Mouse (Mus musculus): ENCODE results near the gene Eif4e3. TPM values are rescaled to one million over a fixed set of nuclear protein-coding genes. Genes with fewer than 3 reads are reported as not detected.

The Eif4e3 gene
- total RNA-seq, 2 experiments from 2014 or later, result 5.9 to 8.6 TPM

GRCm38 (mm10) chr6:99667290-99667689, 719 bp upstream of the Eif4e3 start:
- no peak; the same call in 1 of the 2 replicates for ATAC-seq (replicated peaks; ENCODE audit: low FRiP score, low TSS enrichment, poor library complexity, severe bottlenecking)

- peak; percentile 38; the same call in 1 of the 2 replicates for ATAC-seq (replicated peaks; ENCODE audit: low FRiP score, low TSS enrichment, poor library complexity, severe bottlenecking)
These were observed 884 bp downstream of the Eif4e3 start for GRCm38 (mm10) chr6:99665457-99666317.

- no peak for ATAC-seq (replicated peaks; ENCODE audit: low FRiP score, low TSS enrichment, poor library complexity, severe bottlenecking)
These were observed 3.3 kb downstream of the Eif4e3 start for GRCm38 (mm10) chr6:99663232-99663631.

- ATAC-seq (replicated peaks; ENCODE audit: low FRiP score, low TSS enrichment, poor library complexity, severe bottlenecking), result no peak
These were observed 6.1 kb downstream of the Eif4e3 start for GRCm38 (mm10) chr6:99660443-99660842.

GRCm38 (mm10) chr6:99658586-99658985, 8.0 kb downstream of the Eif4e3 start:
- peak; percentile 68 for ATAC-seq (replicated peaks; ENCODE audit: low FRiP score, low TSS enrichment, poor library complexity, severe bottlenecking)

- no peak for ATAC-seq (replicated peaks; ENCODE audit: low FRiP score, low TSS enrichment, poor library complexity, severe bottlenecking)
These were observed 10.5 kb downstream of the Eif4e3 start for GRCm38 (mm10) chr6:99656088-99656487.

GRCm38 (mm10) chr6:99655488-99655887, 11.1 kb downstream of the Eif4e3 start:
- peak; percentile 77 for ATAC-seq (replicated peaks; ENCODE audit: low FRiP score, low TSS enrichment, poor library complexity, severe bottlenecking)

GRCm38 (mm10) chr6:99654343-99654742, 12.2 kb downstream of the Eif4e3 start:
- no peak for ATAC-seq (replicated peaks; ENCODE audit: low FRiP score, low TSS enrichment, poor library complexity, severe bottlenecking)

GRCm38 (mm10) chr6:99652341-99652740, 14.2 kb downstream of the Eif4e3 start:
- ATAC-seq (replicated peaks; ENCODE audit: low FRiP score, low TSS enrichment, poor library complexity, severe bottlenecking), result no peak

GRCm38 (mm10) chr6:99649307-99649706, 17.3 kb downstream of the Eif4e3 start:
- ATAC-seq (replicated peaks; ENCODE audit: low FRiP score, low TSS enrichment, poor library complexity, severe bottlenecking), result no peak

- no peak for ATAC-seq (replicated peaks; ENCODE audit: low FRiP score, low TSS enrichment, poor library complexity, severe bottlenecking)
These were observed 20.2 kb downstream of the Eif4e3 start for GRCm38 (mm10) chr6:99646344-99646743.

GRCm38 (mm10) chr6:99644876-99645275, 21.7 kb downstream of the Eif4e3 start:
- no peak for ATAC-seq (replicated peaks; ENCODE audit: low FRiP score, low TSS enrichment, poor library complexity, severe bottlenecking)

GRCm38 (mm10) chr6:99644386-99644785, 22.2 kb downstream of the Eif4e3 start:
- no peak for ATAC-seq (replicated peaks; ENCODE audit: low FRiP score, low TSS enrichment, poor library complexity, severe bottlenecking)

- ATAC-seq (replicated peaks; ENCODE audit: low FRiP score, low TSS enrichment, poor library complexity, severe bottlenecking), result no peak
These were observed 23.0 kb downstream of the Eif4e3 start for GRCm38 (mm10) chr6:99643439-99644199.

GRCm38 (mm10) chr6:99637456-99637855, 29.1 kb downstream of the Eif4e3 start:
- no peak for ATAC-seq (replicated peaks; ENCODE audit: low FRiP score, low TSS enrichment, poor library complexity, severe bottlenecking)

- no peak for ATAC-seq (replicated peaks; ENCODE audit: low FRiP score, low TSS enrichment, poor library complexity, severe bottlenecking)
These were observed 29.8 kb downstream of the Eif4e3 start for GRCm38 (mm10) chr6:99636801-99637200.

GRCm38 (mm10) chr6:99636121-99636520, 30.4 kb downstream of the Eif4e3 start:
- ATAC-seq (replicated peaks; ENCODE audit: low FRiP score, low TSS enrichment, poor library complexity, severe bottlenecking), result no peak

- ATAC-seq (replicated peaks; ENCODE audit: low FRiP score, low TSS enrichment, poor library complexity, severe bottlenecking), result no peak
These were observed 34.2 kb downstream of the Eif4e3 start for GRCm38 (mm10) chr6:99632121-99632980.

- ATAC-seq (replicated peaks; ENCODE audit: low FRiP score, low TSS enrichment, poor library complexity, severe bottlenecking), result no peak
These were observed 34.9 kb downstream of the Eif4e3 start for GRCm38 (mm10) chr6:99631637-99632036.

Data from megakaryocyte-erythroid progenitor cell, adult 5-6 weeks (primary cell).